Mouse (Mus musculus) MEL (cell line): ENCODE data around the gene Gorasp1. TPM values are rescaled to one million over a fixed set of nuclear protein-coding genes. Genes with fewer than 3 reads are reported as not detected.

Source experiments
- DNase-seq: peaks from one replicate; pipeline ENCODE4 v3.0.0; 2011; ENCODE audit warnings: low read depth, low spot score
- H3K27ac ChIP-seq: 2 replicates; pipeline ENCODE4 v1.5.1; 2012; ENCODE audit warnings: low read depth, mild to moderate bottlenecking, control low read depth, low read length, moderate library complexity; ENCODE audit not compliant: control insufficient read depth
- H3K27me3 ChIP-seq, 2 experiments: fragments of 150-350 bp in 1 of 2; sonication (generic) in 1 of 2; 2 replicates each; pipeline ENCODE4 v1.6.1; 2012; ENCODE audit warnings: low read length in 2 of 2, mild to moderate bottlenecking in 2 of 2, improper control_type of control experiment in 1 of 2, moderate library complexity in 1 of 2; ENCODE audit not compliant: insufficient read depth in 2 of 2, control insufficient read depth in 1 of 2
- H3K36me3 ChIP-seq, 2 experiments: 2 replicates each; pipeline ENCODE4 v1.6.1; 2012 to 2014; ENCODE audit warnings: low read length in 2 of 2, improper control_type of control experiment in 1 of 2, inconsistent platforms in 1 of 2, mild to moderate bottlenecking in 1 of 2; ENCODE audit not compliant: insufficient read depth in 2 of 2, control insufficient read depth in 1 of 2
- H3K4me1 ChIP-seq, 2 experiments: fragments of 150-350 bp in 1 of 2; sonication (generic) in 1 of 2; 2 replicates each; pipeline ENCODE4 v1.6.1; 2012; ENCODE audit warnings: low read length in 2 of 2, improper control_type of control experiment in 1 of 2, mild to moderate bottlenecking in 1 of 2; ENCODE audit not compliant: insufficient read depth in 2 of 2, control insufficient read depth in 1 of 2
- H3K4me3 ChIP-seq, 2 experiments: fragments of 150-350 bp in 1 of 2; sonication (generic) in 1 of 2; 2 replicates each; pipeline ENCODE4 v1.5.1; 2012; ENCODE audit warnings: low read depth in 2 of 2, low read length in 2 of 2, mild to moderate bottlenecking in 2 of 2, moderate library complexity in 2 of 2, control low read depth in 1 of 2, improper control_type of control experiment in 1 of 2; ENCODE audit not compliant: control insufficient read depth in 1 of 2, insufficient read depth in 1 of 2
- H3K79me2 ChIP-seq: 2 replicates; pipeline ENCODE4 v1.6.1; 2012; ENCODE audit warnings: mild to moderate bottlenecking, low read length, moderate library complexity; ENCODE audit not compliant: control insufficient read depth, poor library complexity, insufficient read depth
- H3K9ac ChIP-seq: 2 replicates; pipeline ENCODE4 v1.6.1; 2012; ENCODE audit warnings: low read depth, mild to moderate bottlenecking, control low read depth, low read length, moderate library complexity; ENCODE audit not compliant: control insufficient read depth, poor library complexity, severe bottlenecking
- H3K9me3 ChIP-seq: fragments of 150-350 bp; sonication (generic); replicated peaks from 2 replicates; pipeline ENCODE4 v1.6.1; 2012; ENCODE audit warnings: mild to moderate bottlenecking, low read length, improper control_type of control experiment, moderate library complexity; ENCODE audit not compliant: insufficient read depth
- CHD1 ChIP-seq: IDR thresholded peaks from 2 replicates; pipeline ENCODE4 v1.6.1; 2012; ENCODE audit warnings: low read depth, mild to moderate bottlenecking, inconsistent platforms, low read length, improper control_type of control experiment
- CTCF ChIP-seq, 3 experiments: IDR thresholded peaks in 2 of 3; conservative IDR thresholded peaks in 1 of 3; 2 replicates each; pipeline ENCODE4 v1.5.1; 2011 to 2012; ENCODE audit warnings: low read length in 3 of 3, low read depth in 2 of 3, mild to moderate bottlenecking in 2 of 3, improper control_type of control experiment in 1 of 3, inconsistent platforms in 1 of 3, mixed read lengths in 1 of 3, moderate library complexity in 1 of 3; ENCODE audit not compliant: control insufficient read depth in 1 of 3, insufficient read depth in 1 of 3, poor library complexity in 1 of 3, severe bottlenecking in 1 of 3
- E2F4 ChIP-seq: IDR thresholded peaks from 2 replicates; pipeline ENCODE4 v1.6.1; 2011; ENCODE audit warnings: low read depth, low read length, improper control_type of control experiment, borderline replicate concordance
- ELF1 ChIP-seq: IDR thresholded peaks from 2 replicates; pipeline ENCODE4 v1.6.1; 2014; ENCODE audit warnings: low read depth, mild to moderate bottlenecking, inconsistent platforms, low read length, improper control_type of control experiment, moderate library complexity
- ETS1 ChIP-seq: IDR thresholded peaks from 2 replicates; pipeline ENCODE4 v1.6.1; 2012; ENCODE audit warnings: low read depth, mild to moderate bottlenecking, inconsistent platforms, low read length, improper control_type of control experiment, moderate library complexity
- HCFC1 ChIP-seq: IDR thresholded peaks from 2 replicates; pipeline ENCODE4 v1.6.1; 2012; ENCODE audit warnings: low read depth, mild to moderate bottlenecking, inconsistent platforms, low read length, improper control_type of control experiment, moderate library complexity
- JUND ChIP-seq: IDR thresholded peaks from 2 replicates; pipeline ENCODE4 v1.6.1; 2011; ENCODE audit warnings: low read depth, mild to moderate bottlenecking, improper control_type of control experiment, low read length
- KAT2A ChIP-seq: conservative IDR thresholded peaks from 2 replicates; pipeline ENCODE4 v1.6.1; 2012; ENCODE audit warnings: low read depth, low read length, improper control_type of control experiment, inconsistent platforms
- MAFK ChIP-seq: IDR thresholded peaks from 2 replicates; pipeline ENCODE4 v1.6.1; 2011; ENCODE audit warnings: low read depth, mild to moderate bottlenecking, low read length, improper control_type of control experiment, borderline replicate concordance
- MAX ChIP-seq: IDR thresholded peaks from 2 replicates; pipeline ENCODE4 v1.6.1; 2011; ENCODE audit warnings: low read length, improper control_type of control experiment
- MAZ ChIP-seq: IDR thresholded peaks from 2 replicates; pipeline ENCODE4 v1.6.1; 2012; ENCODE audit warnings: low read depth, mild to moderate bottlenecking, inconsistent platforms, low read length, improper control_type of control experiment
- MXI1 ChIP-seq: IDR thresholded peaks from 2 replicates; pipeline ENCODE4 v1.6.1; 2011; ENCODE audit warnings: mild to moderate bottlenecking, low read depth, low read length, improper control_type of control experiment
- NELFE ChIP-seq: IDR thresholded peaks from 2 replicates; pipeline ENCODE4 v1.6.1; 2011; ENCODE audit warnings: low read depth, low read length, improper control_type of control experiment
- NRF1 ChIP-seq: IDR thresholded peaks from 2 replicates; pipeline ENCODE4 v1.6.1; 2014; ENCODE audit warnings: low read depth, mild to moderate bottlenecking, inconsistent platforms, low read length, improper control_type of control experiment, moderate library complexity; ENCODE audit not compliant: poor library complexity, insufficient read depth, severe bottlenecking
- POLR2A ChIP-seq, 2 experiments: IDR thresholded peaks; 2 replicates each; pipeline ENCODE4 v1.6.1; 2011 to 2012; ENCODE audit warnings: low read length in 2 of 2, mild to moderate bottlenecking in 2 of 2, control low read depth in 1 of 2, improper control_type of control experiment in 1 of 2, low read depth in 1 of 2, moderate library complexity in 1 of 2; ENCODE audit not compliant: control insufficient read depth in 1 of 2, insufficient read depth in 1 of 2, poor library complexity in 1 of 2
- POLR2AphosphoS2 ChIP-seq: IDR thresholded peaks from 2 replicates; pipeline ENCODE4 v1.6.1; 2011; ENCODE audit warnings: low read length, improper control_type of control experiment
- POLR2AphosphoS5 ChIP-seq: IDR thresholded peaks from 2 replicates; pipeline ENCODE4 v1.6.1; 2012; ENCODE audit warnings: low read depth, borderline replicate concordance, mild to moderate bottlenecking, inconsistent platforms, low read length, moderate library complexity, mixed read lengths
- RAD21 ChIP-seq: IDR thresholded peaks from 2 replicates; pipeline ENCODE4 v1.6.1; 2011; ENCODE audit warnings: mild to moderate bottlenecking, low read depth, low read length, improper control_type of control experiment
- SIN3A ChIP-seq: IDR thresholded peaks from 2 replicates; pipeline ENCODE4 v1.6.1; 2012; ENCODE audit warnings: low read length, improper control_type of control experiment, inconsistent platforms
- TAL1 ChIP-seq: IDR thresholded peaks from 2 replicates; pipeline ENCODE4 v1.6.1; 2012; ENCODE audit warnings: mild to moderate bottlenecking, inconsistent platforms, low read length, moderate library complexity, mixed read lengths
- TBP ChIP-seq: IDR thresholded peaks from 2 replicates; pipeline ENCODE4 v1.8.0; 2011; ENCODE audit warnings: low read depth, low read length, improper control_type of control experiment
- TCF12 ChIP-seq: IDR thresholded peaks from 2 replicates; pipeline ENCODE4 v1.6.1; 2014; ENCODE audit warnings: low read depth, mild to moderate bottlenecking, inconsistent platforms, low read length, improper control_type of control experiment, moderate library complexity
- USF1 ChIP-seq: IDR thresholded peaks from 2 replicates; pipeline ENCODE4 v1.6.1; 2014; ENCODE audit warnings: low read depth, mild to moderate bottlenecking, inconsistent platforms, low read length, improper control_type of control experiment, moderate library complexity
- USF2 ChIP-seq, 2 experiments: IDR thresholded peaks; 2 replicates each; pipeline ENCODE4 v1.6.1; 2011 to 2012; ENCODE audit warnings: improper control_type of control experiment in 2 of 2, low read length in 2 of 2, borderline replicate concordance in 1 of 2, inconsistent platforms in 1 of 2, low read depth in 1 of 2, mild to moderate bottlenecking in 1 of 2; ENCODE audit not compliant: insufficient read depth in 1 of 2
- ZC3H11A ChIP-seq: IDR thresholded peaks from 2 replicates; pipeline ENCODE4 v1.6.1; 2012; ENCODE audit warnings: low read depth, mild to moderate bottlenecking, inconsistent platforms, low read length, improper control_type of control experiment
- ZMIZ1 ChIP-seq: IDR thresholded peaks from 2 replicates; pipeline ENCODE4 v1.6.1; 2012; ENCODE audit warnings: low read depth, mild to moderate bottlenecking, inconsistent platforms, low read length, improper control_type of control experiment, moderate library complexity
- ZNF384 ChIP-seq: IDR thresholded peaks from 2 replicates; pipeline ENCODE4 v1.6.1; 2012; ENCODE audit warnings: low read depth, mild to moderate bottlenecking, inconsistent platforms, low read length, improper control_type of control experiment
- polyA plus RNA-seq, 2 experiments: library from polyadenylated mRNA; stranded (reverse) in 1 of 2; unstranded in 1 of 2; fragments of >175 nt in 1 of 2; fragments of >200 nt in 1 of 2; gene quantifications; 2 replicates each; pipeline versions ENCODE4 v1.2.1 to v1.2.4; 2012; ENCODE audit warnings: low replicate concordance in 2 of 2, low read depth in 1 of 2; ENCODE audit not compliant: insufficient read length in 2 of 2, insufficient read depth in 1 of 2, missing spikeins in 1 of 2
- total RNA-seq: library from RNA; depleted of rRNA; stranded (reverse); fragments of 300-350 nt; gene quantifications from 2 replicates; pipeline ENCODE4 v1.2.3, GENCODE M21; 2012

Gorasp1 gene
- total and polyA plus RNA-seq, 3 experiments: 18.3 to 21.9 TPM; not detected in 1

DNA sequence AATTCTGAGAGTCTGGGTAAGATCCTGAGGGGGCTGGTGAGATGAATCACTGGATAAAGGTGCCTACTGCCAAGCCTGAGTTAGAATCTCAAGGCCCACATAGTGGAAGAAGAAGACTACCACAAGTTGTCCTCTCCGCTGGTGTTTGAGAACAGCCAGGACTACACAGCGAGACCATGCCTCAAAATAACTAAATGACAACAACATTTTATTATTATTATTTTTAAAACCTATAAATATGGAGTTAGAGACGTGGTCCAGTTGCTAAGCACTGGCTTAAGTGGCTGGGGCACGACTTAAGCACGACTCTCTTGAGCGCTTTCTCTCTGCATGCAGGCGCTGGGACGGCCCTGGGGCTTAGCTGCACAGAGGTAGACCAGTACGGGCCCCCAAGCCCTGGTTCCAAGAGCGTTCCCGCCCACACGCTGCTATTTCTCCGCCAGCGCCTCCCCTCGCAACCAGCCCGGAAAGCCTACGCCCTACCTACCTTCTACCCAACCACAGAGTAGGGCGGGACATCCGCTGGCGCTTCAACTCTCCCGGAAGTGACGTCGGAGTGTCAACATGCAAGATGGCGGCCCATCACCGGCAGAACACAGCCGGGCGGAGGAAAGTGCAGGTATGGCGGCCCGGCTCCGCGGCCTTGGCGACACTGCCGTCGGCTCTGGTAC lies 42.9 kb downstream of the Gorasp1 start, which contains the start of gene Wdr48:
Gene Wdr48 (plus strand): TSS at position 540 of the 671 bp plus-strand sequence.
- peak within 1 kb of the TSS; percentile 73 to 82 for H3K4me3 ChIP-seq
- DNase-seq: peak; percentile 99
- peaks cover 0 to 13% of the 10 kb centered on the region in 2 experiments; a peak in 2 of 4 replicates for H3K36me3 ChIP-seq
- H3K4me1 ChIP-seq: peaks cover 0 to 10% of the 10 kb centered on the region in 2 experiments; a peak in 2 of 4 replicates
- peak within 1 kb of the TSS; percentile 93 for H3K27ac ChIP-seq
- no peaks in the 10 kb centered on the region for H3K9me3 ChIP-seq
- peaks cover 29% of the 10 kb centered on the region for H3K79me2 ChIP-seq
- H3K27me3 ChIP-seq: no peaks in the 10 kb centered on the region
- TF ChIP-seq ZNF384: no peak
- 0 out of 2 replicates have a peak, but pooled peaks have one; percentile 16 for TF ChIP-seq ETS1
- TF ChIP-seq SIN3A: peak; percentile 88
- peak; percentile 89 for TF ChIP-seq HCFC1
- no peak; the same call in 1 of the 2 replicates for TF ChIP-seq KAT2A
- peak; percentile 86 for TF ChIP-seq NELFE
- TF ChIP-seq ELF1: peak; percentile 74
- TF ChIP-seq TBP: peak; percentile 80; the same call in 1 of the 2 replicates
- TF ChIP-seq ZC3H11A: no peak
- no peak; the same call in 1 of the 2 replicates for TF ChIP-seq MXI1
- no peak for TF ChIP-seq MAFK
- TF ChIP-seq POLR2AphosphoS5: no peak
- peak; percentile 66; the same call in 1 of the 2 replicates for TF ChIP-seq E2F4
- TF ChIP-seq TCF12: peak; percentile 28; the same call in 1 of the 2 replicates
- peak; percentile 48; the same call in 1 of the 2 replicates for TF ChIP-seq POLR2AphosphoS2
- no peak for TF ChIP-seq CTCF (IDR thresholded peaks at IDR 0.05 in 2 of 3, conservative IDR thresholded peaks at IDR 0.05 in 1 of 3; ENCODE audit: control insufficient read depth in 1 of 3, insufficient read depth in 1 of 3, low read depth in 2 of 3, low read length in 3 of 3, poor library complexity in 1 of 3, severe bottlenecking in 1 of 3)
- no peak for TF ChIP-seq USF2 (IDR thresholded peaks at IDR 0.05; ENCODE audit: borderline replicate concordance in 1 of 2, insufficient read depth in 1 of 2, low read depth in 1 of 2, low read length in 2 of 2)
- TF ChIP-seq MAX: peak; percentile 79
- no peak for TF ChIP-seq USF1
- peak; percentile 66 to 88; a peak in 3 of 4 replicates for TF ChIP-seq POLR2A (IDR thresholded peaks at IDR 0.05; ENCODE audit: control insufficient read depth in 1 of 2, insufficient read depth in 1 of 2, low read depth in 1 of 2, low read length in 2 of 2, poor library complexity in 1 of 2)
- TF ChIP-seq ZMIZ1: peak; percentile 87
- peak; percentile 90 for TF ChIP-seq MAZ
- no peak for TF ChIP-seq TAL1
- TF ChIP-seq CHD1: no peak
- TF ChIP-seq JUND: no peak
- TF ChIP-seq NRF1: no peak
- TF ChIP-seq RAD21: no peak
- H3K9ac ChIP-seq: peak within 1 kb of the TSS; percentile 87
